Mouse (Mus musculus) intestine, postnatal 0 days (tissue): ENCODE results near the gene Nbea. TPM values are rescaled to one million over a fixed set of nuclear protein-coding genes. Genes with fewer than 3 reads are reported as not detected.

ENCODE experiments used
- ATAC-seq: fragments of 200-750 bp; cut with Nextera tagmentation; 2 replicates; pipeline ENCODE4 v1.8.0; 2017; ENCODE audit warnings: mild to moderate bottlenecking, moderate TSS enrichment, moderate library complexity
- H3K27ac ChIP-seq: fragments of 300-500 bp; sonication (generic); 2 replicates; pipeline ENCODE4 v1.5.1; 2014; ENCODE audit warnings: mild to moderate bottlenecking, low read depth, low read length, moderate library complexity
- H3K27me3 ChIP-seq: fragments of 300-500 bp; sonication (generic); replicated peaks from 2 replicates; pipeline ENCODE4 v1.6.1; 2014; ENCODE audit warnings: low read length, mixed read lengths; ENCODE audit not compliant: control insufficient read depth, insufficient read depth
- H3K36me3 ChIP-seq: fragments of 300-500 bp; sonication (generic); 2 replicates; pipeline ENCODE4 v1.6.1; 2014; ENCODE audit warnings: mild to moderate bottlenecking, moderate library complexity; ENCODE audit not compliant: control insufficient read depth, insufficient read depth
- H3K4me1 ChIP-seq: fragments of 300-500 bp; sonication (generic); replicated peaks from 2 replicates; pipeline ENCODE4 v1.6.1; 2014; ENCODE audit warnings: antibody characterized with exemption, low read length, mixed read lengths; ENCODE audit not compliant: control insufficient read depth, insufficient read depth
- H3K4me2 ChIP-seq: fragments of 300-500 bp; sonication (generic); replicated peaks from 2 replicates; pipeline ENCODE4 v1.6.1; 2014; ENCODE audit warnings: low read depth, mild to moderate bottlenecking, moderate library complexity
- H3K4me3 ChIP-seq: fragments of 300-500 bp; sonication (generic); 2 replicates; pipeline ENCODE4 v1.5.1; 2014; ENCODE audit warnings: low read depth, low read length
- H3K9ac ChIP-seq: fragments of 300-500 bp; sonication (generic); 2 replicates; pipeline ENCODE4 v1.6.1; 2014; ENCODE audit warnings: mild to moderate bottlenecking, low read depth, low read length
- H3K9me3 ChIP-seq: fragments of 300-500 bp; sonication (generic); 2 replicates; pipeline ENCODE4 v1.6.1; 2016; ENCODE audit warnings: mixed run types; ENCODE audit not compliant: control insufficient read depth
- CTCF ChIP-seq: sonication (generic); IDR thresholded peaks from 2 replicates; pipeline ENCODE4 v1.5.1; 2016; ENCODE audit warnings: low read depth, mild to moderate bottlenecking, control low read depth, antibody characterized with exemption, moderate library complexity
- WGBS: fragments of 180-500 bp; shearing (Covaris S2); extraction: QIAGEN DNeasy Blood & Tissue Kit; methylation state at CpG from one replicate; pipeline ENCODE4 v1.1.7; 2014; 5-methylcytosine and 5-hydroxymethylcytosine counted together
- polyA plus RNA-seq: library from polyadenylated mRNA; unstranded; fragments of >200 nt; fragmentation: Nextera tagmentation; extraction: Ambion mirVana; gene quantifications from 2 replicates; pipeline ENCODE4 v1.2.1, GENCODE M21; 2015

Nbea gene
- polyA plus RNA-seq, 1 experiment from 2014 or later: 4.2 TPM

GRCm38 (mm10) chr3:55610191-55610590, 573.3 kb downstream of the Nbea start:
- Histone ChIP-seq H3K27me3 (no peaks in the 10 kb centered on the region), H3K4me2 (no peak overlapping the region), H3K4me1 (no peaks in the 10 kb centered on the region), H3K4me3 (no peak overlapping the region), H3K36me3 (no peaks in the 10 kb centered on the region), H3K27ac (no peak overlapping the region), H3K9me3 (no peaks in the 10 kb centered on the region), H3K9ac (no peak overlapping the region)
- no peak for ATAC-seq
- no peak for TF ChIP-seq CTCF
- 91% methylated on average over 11 of the region's 12 CpGs for WGBS

GRCm38 (mm10) chr3:55600286-55600685, 583.2 kb downstream of the Nbea start:
- Histone ChIP-seq H3K9ac (no peak overlapping the region), H3K27ac (no peak overlapping the region), H3K9me3 (no peaks in the 10 kb centered on the region), H3K4me3 (no peak overlapping the region), H3K4me2 (no peak overlapping the region), H3K4me1 (no peaks in the 10 kb centered on the region), H3K27me3 (no peaks in the 10 kb centered on the region), H3K36me3 (no peaks in the 10 kb centered on the region)
- ATAC-seq: no peak
- no peak for TF ChIP-seq CTCF
- 59% methylated on average over 2 of the region's 2 CpGs for WGBS

GRCm38 (mm10) chr3:55599366-55600085, 584.0 kb downstream of the Nbea start:
- WGBS: 45% methylated on average over 17 of the region's 17 CpGs
- no peak for ATAC-seq
- no peak overlapping the region for H3K4me3 ChIP-seq
- no peak overlapping the region for H3K9ac ChIP-seq
- no peak overlapping the region for H3K27ac ChIP-seq
- no peaks in the 10 kb centered on the region for H3K36me3 ChIP-seq
- TF ChIP-seq CTCF: no peak
- no peaks in the 10 kb centered on the region for H3K27me3 ChIP-seq
- no peaks in the 10 kb centered on the region for H3K9me3 ChIP-seq
- H3K4me2 ChIP-seq: no peak overlapping the region
- H3K4me1 ChIP-seq: no peaks in the 10 kb centered on the region

GRCm38 (mm10) chr3:55598681-55599080, 584.8 kb downstream of the Nbea start:
- no peak for TF ChIP-seq CTCF
- H3K27ac ChIP-seq: no peak overlapping the region
- no peaks in the 10 kb centered on the region for H3K27me3 ChIP-seq
- no peak overlapping the region for H3K9ac ChIP-seq
- ATAC-seq: no peak
- WGBS: 68% methylated on average over 2 of the region's 2 CpGs
- H3K4me2 ChIP-seq: no peak overlapping the region
- H3K36me3 ChIP-seq: no peaks in the 10 kb centered on the region
- no peaks in the 10 kb centered on the region for H3K9me3 ChIP-seq
- H3K4me3 ChIP-seq: no peak overlapping the region
- H3K4me1 ChIP-seq: no peaks in the 10 kb centered on the region

- Histone ChIP-seq H3K36me3 (no peaks in the 10 kb centered on the region), H3K4me3 (no peak overlapping the region), H3K27me3 (no peaks in the 10 kb centered on the region), H3K4me2 (no peak overlapping the region), H3K9me3 (no peaks in the 10 kb centered on the region), H3K4me1 (no peaks in the 10 kb centered on the region), H3K9ac (no peak overlapping the region), H3K27ac (no peak overlapping the region)
- no peak for TF ChIP-seq CTCF
- WGBS: 66% methylated on average over 5 of the region's 5 CpGs
- ATAC-seq: no peak
Measured at GRCm38 (mm10) chr3:55593312-55593711, 590.2 kb downstream of the Nbea start.

GRCm38 (mm10) chr3:55590727-55591126, 592.8 kb downstream of the Nbea start:
- H3K9ac ChIP-seq: no peak overlapping the region
- no peaks in the 10 kb centered on the region for H3K9me3 ChIP-seq
- H3K27me3 ChIP-seq: no peaks in the 10 kb centered on the region
- H3K4me3 ChIP-seq: no peak overlapping the region
- no peaks in the 10 kb centered on the region for H3K4me1 ChIP-seq
- no peak for ATAC-seq
- no peaks in the 10 kb centered on the region for H3K36me3 ChIP-seq
- H3K27ac ChIP-seq: no peak overlapping the region
- no peak for TF ChIP-seq CTCF
- WGBS: 73% methylated on average over 6 of the region's 6 CpGs
- H3K4me2 ChIP-seq: no peak overlapping the region
